Mouse (Mus musculus): ENCODE results near the gene Cd320. TPM values are rescaled to one million over a fixed set of nuclear protein-coding genes. Genes with fewer than 3 reads are reported as not detected.

The Cd320 gene
- 28.3 TPM for polyA plus RNA-seq (2014; fragmentation: Illumina TruSeq; extraction: RNeasy Lipid Tissue Mini Kit (QIAGEN cat#74804); ENCODE audit: low read depth, low replicate concordance)

DNA sequence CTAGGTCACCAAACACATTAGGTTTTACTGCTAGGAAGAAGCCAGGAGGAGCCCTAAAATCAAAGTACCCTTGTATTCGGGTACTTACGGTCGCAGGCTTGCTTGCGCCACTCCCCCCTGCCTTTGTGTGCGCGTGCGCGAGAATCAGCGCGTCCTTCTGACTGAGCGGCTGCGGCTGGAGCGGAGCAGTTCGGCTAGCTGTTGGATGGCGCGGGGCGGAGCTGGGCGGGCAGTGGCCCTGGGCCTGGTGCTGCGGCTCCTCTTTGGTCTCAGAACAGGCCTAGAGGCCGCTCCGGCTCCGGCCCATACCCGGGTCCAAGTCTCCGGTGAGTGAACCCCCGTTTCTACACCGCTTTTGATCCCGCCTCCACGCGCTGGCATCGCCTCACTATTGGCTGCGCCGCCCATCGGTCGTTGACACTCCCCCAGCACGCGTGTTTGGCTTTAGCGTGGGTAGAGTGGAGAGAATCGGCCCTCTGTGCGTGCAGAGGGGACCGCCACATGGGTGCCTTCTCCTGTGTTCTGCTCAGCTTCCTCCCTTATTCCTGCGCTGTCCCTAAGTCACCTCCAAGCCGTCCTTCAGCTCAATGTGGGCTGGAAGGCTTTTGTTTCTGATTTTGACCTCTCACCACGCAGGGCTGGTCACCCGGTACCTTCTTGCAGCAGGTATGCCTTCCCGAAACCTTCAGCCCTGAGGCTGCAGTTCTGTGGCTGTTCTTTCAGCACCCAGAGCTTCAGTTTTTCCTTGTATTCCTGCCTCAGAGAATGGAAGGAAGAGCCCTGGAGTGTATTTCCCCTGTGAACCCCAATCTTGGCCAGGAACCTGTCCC, at the start of gene Cd320:
Gene Cd320, plus strand, starts transcription at position 126 of the 830 bp plus-strand sequence.

GRCm38 (mm10) chr17:33810334-33811141, 32.4 kb upstream of the Cd320 start, which contains the start of gene Kank3:
TSS of gene Kank3 (plus strand) at chr17:33810519.

DNA sequence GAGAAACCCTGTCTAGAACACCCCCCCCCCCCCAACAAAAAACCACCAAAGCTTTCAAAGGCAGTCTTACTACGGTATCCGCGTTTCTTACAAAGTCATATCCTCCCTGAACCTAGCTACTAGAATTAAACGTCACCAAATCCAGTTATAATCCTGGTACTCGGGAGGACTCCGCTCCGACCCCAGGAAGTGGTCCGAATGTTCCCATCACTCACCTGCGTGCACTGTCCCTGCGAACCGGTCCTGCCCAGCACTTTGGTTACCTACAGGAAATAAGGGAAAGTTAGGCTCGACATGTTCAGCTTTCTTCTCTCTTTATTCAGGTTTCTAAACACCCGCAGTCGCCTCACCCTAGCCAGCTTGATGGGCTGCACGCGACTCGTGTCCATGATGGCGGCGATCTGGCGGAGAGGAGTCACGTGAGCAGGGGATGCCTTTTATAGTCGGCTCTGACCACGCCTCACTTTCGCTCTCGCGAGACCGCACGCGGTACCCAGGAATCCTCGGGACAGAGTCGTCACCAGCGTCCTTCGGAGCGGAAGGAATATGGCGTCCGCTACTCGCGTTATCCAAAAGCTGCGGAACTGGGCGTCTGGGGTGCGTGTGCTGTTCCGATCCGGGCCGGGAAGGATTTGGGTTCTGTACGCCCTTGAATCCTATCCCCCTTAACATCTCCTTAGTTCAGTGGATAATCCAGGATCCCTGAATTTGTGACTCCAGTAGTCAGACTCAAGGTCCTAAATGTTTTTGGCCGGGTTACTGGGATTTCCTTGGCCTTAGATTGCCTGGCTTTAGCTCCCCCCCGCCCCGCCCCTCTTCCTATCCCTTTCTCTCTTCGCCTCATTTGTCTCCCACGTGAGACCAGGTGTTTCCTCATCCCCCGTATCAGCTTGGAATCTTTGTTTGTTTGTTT, 18.6 kb upstream of the Cd320 start, which contains the start of the genes Rps28 and Ndufa7:
Gene Rps28, minus strand, starts transcription at position 479 of the 913 bp plus-strand sequence.
Gene Ndufa7, plus strand, starts transcription at position 489 of the 913 bp plus-strand sequence.

GRCm38 (mm10) chr17:33873537-33873936, 30.6 kb downstream of the Cd320 start, which contains the start of gene Gm7029:
TSS of gene Gm7029 (plus strand) at chr17:33873837.

DNA sequence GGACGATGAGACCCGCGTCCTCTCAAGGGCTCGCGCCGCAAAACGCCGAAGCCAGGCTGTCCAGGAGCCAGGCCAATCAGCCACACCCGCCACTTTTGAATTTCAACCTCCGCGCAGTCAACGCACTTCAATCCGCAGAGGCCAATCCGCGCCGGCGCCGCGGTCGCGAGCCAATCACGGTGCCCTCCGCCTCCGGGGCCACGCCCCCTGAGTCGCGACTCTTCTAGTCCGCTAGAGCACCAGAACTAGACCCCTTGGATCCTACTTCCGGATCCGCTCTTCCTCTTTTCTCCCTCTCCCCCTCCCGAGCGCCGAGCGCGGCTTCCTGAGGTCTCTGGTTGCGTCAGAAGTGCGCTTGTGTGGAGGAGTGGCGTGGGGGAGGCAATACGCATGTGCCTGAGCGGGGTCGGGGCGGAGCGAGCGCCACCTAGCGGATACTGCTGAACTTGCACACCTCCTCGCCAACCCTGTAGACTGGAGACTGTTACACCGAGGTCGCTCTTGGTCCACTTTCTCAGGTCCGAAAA, 47.7 kb downstream of the Cd320 start, which contains the start of gene Kifc1:
Gene Kifc1, minus strand, starts transcription at position 129 of the 527 bp plus-strand sequence.

Other genes starting within 250 kb of the Cd320 start
- gene Zfp414, start 214.0 kb upstream of the Cd320 start, polyA plus RNA-seq (2014; fragmentation: Illumina TruSeq; extraction: RNeasy Lipid Tissue Mini Kit (QIAGEN cat#74804); ENCODE audit: low read depth, low replicate concordance), result 12.1 TPM
- 0.52 TPM for gene Pram1, start 205.0 kb upstream of the Cd320 start, polyA plus RNA-seq (2014; fragmentation: Illumina TruSeq; extraction: RNeasy Lipid Tissue Mini Kit (QIAGEN cat#74804); ENCODE audit: low read depth, low replicate concordance)
- gene Hnrnpm, start 156.2 kb upstream of the Cd320 start, polyA plus RNA-seq (2014; fragmentation: Illumina TruSeq; extraction: RNeasy Lipid Tissue Mini Kit (QIAGEN cat#74804); ENCODE audit: low read depth, low replicate concordance), result 102 TPM
- gene March2, start 124.4 kb upstream of the Cd320 start, polyA plus RNA-seq (2014; fragmentation: Illumina TruSeq; extraction: RNeasy Lipid Tissue Mini Kit (QIAGEN cat#74804); ENCODE audit: low read depth, low replicate concordance), result 121 TPM
- 199 TPM for gene Rab11b, start 82.6 kb upstream of the Cd320 start, polyA plus RNA-seq (2014; fragmentation: Illumina TruSeq; extraction: RNeasy Lipid Tissue Mini Kit (QIAGEN cat#74804); ENCODE audit: low read depth, low replicate concordance)
- 10.0 TPM for gene Angptl4, start 61.3 kb upstream of the Cd320 start, polyA plus RNA-seq (2014; fragmentation: Illumina TruSeq; extraction: RNeasy Lipid Tissue Mini Kit (QIAGEN cat#74804); ENCODE audit: low read depth, low replicate concordance)
- 106 TPM for gene Kank3, start 32.6 kb upstream of the Cd320 start, polyA plus RNA-seq (2014; fragmentation: Illumina TruSeq; extraction: RNeasy Lipid Tissue Mini Kit (QIAGEN cat#74804); ENCODE audit: low read depth, low replicate concordance)
- 651 TPM for gene Rps28, start 18.5 kb upstream of the Cd320 start, polyA plus RNA-seq (2014; fragmentation: Illumina TruSeq; extraction: RNeasy Lipid Tissue Mini Kit (QIAGEN cat#74804); ENCODE audit: low read depth, low replicate concordance)
- 757 TPM for gene Ndufa7, start 18.5 kb upstream of the Cd320 start, polyA plus RNA-seq (2014; fragmentation: Illumina TruSeq; extraction: RNeasy Lipid Tissue Mini Kit (QIAGEN cat#74804); ENCODE audit: low read depth, low replicate concordance)
- not detected for gene Gm7029, start 30.7 kb downstream of the Cd320 start, polyA plus RNA-seq (2014; fragmentation: Illumina TruSeq; extraction: RNeasy Lipid Tissue Mini Kit (QIAGEN cat#74804); ENCODE audit: low read depth, low replicate concordance)
- gene Kifc1, start 47.6 kb downstream of the Cd320 start, polyA plus RNA-seq (2014; fragmentation: Illumina TruSeq; extraction: RNeasy Lipid Tissue Mini Kit (QIAGEN cat#74804); ENCODE audit: low read depth, low replicate concordance), result 1.3 TPM
- not detected for gene Platr17, start 62.0 kb downstream of the Cd320 start, polyA plus RNA-seq (2014; fragmentation: Illumina TruSeq; extraction: RNeasy Lipid Tissue Mini Kit (QIAGEN cat#74804); ENCODE audit: low read depth, low replicate concordance)
- gene Daxx, start 66.3 kb downstream of the Cd320 start, polyA plus RNA-seq (2014; fragmentation: Illumina TruSeq; extraction: RNeasy Lipid Tissue Mini Kit (QIAGEN cat#74804); ENCODE audit: low read depth, low replicate concordance), result 18.3 TPM
- gene Tapbp, start 72.8 kb downstream of the Cd320 start, polyA plus RNA-seq (2014; fragmentation: Illumina TruSeq; extraction: RNeasy Lipid Tissue Mini Kit (QIAGEN cat#74804); ENCODE audit: low read depth, low replicate concordance), result 57.6 TPM
- gene Zbtb22, start 72.8 kb downstream of the Cd320 start, polyA plus RNA-seq (2014; fragmentation: Illumina TruSeq; extraction: RNeasy Lipid Tissue Mini Kit (QIAGEN cat#74804); ENCODE audit: low read depth, low replicate concordance), result 16.8 TPM
- gene Rgl2, start 86.5 kb downstream of the Cd320 start, polyA plus RNA-seq (2014; fragmentation: Illumina TruSeq; extraction: RNeasy Lipid Tissue Mini Kit (QIAGEN cat#74804); ENCODE audit: low read depth, low replicate concordance), result 46.9 TPM
- 93.3 TPM for gene Pfdn6, start 97.3 kb downstream of the Cd320 start, polyA plus RNA-seq (2014; fragmentation: Illumina TruSeq; extraction: RNeasy Lipid Tissue Mini Kit (QIAGEN cat#74804); ENCODE audit: low read depth, low replicate concordance)
- 8.0 TPM for gene Wdr46, start 97.6 kb downstream of the Cd320 start, polyA plus RNA-seq (2014; fragmentation: Illumina TruSeq; extraction: RNeasy Lipid Tissue Mini Kit (QIAGEN cat#74804); ENCODE audit: low read depth, low replicate concordance)
- gene B3galt4, start 108.4 kb downstream of the Cd320 start, polyA plus RNA-seq (2014; fragmentation: Illumina TruSeq; extraction: RNeasy Lipid Tissue Mini Kit (QIAGEN cat#74804); ENCODE audit: low read depth, low replicate concordance), result 2.3 TPM
- gene Vps52, start 112.7 kb downstream of the Cd320 start, polyA plus RNA-seq (2014; fragmentation: Illumina TruSeq; extraction: RNeasy Lipid Tissue Mini Kit (QIAGEN cat#74804); ENCODE audit: low read depth, low replicate concordance), result 36.9 TPM
- gene Rps18, start 112.9 kb downstream of the Cd320 start, polyA plus RNA-seq (2014; fragmentation: Illumina TruSeq; extraction: RNeasy Lipid Tissue Mini Kit (QIAGEN cat#74804); ENCODE audit: low read depth, low replicate concordance), result 892 TPM
- 293 TPM for gene H2-K1, start 157.3 kb downstream of the Cd320 start, polyA plus RNA-seq (2014; fragmentation: Illumina TruSeq; extraction: RNeasy Lipid Tissue Mini Kit (QIAGEN cat#74804); ENCODE audit: low read depth, low replicate concordance)
- 25.6 TPM for gene Ring1, start 181.6 kb downstream of the Cd320 start, polyA plus RNA-seq (2014; fragmentation: Illumina TruSeq; extraction: RNeasy Lipid Tissue Mini Kit (QIAGEN cat#74804); ENCODE audit: low read depth, low replicate concordance)
- 140 TPM for gene H2-Ke6, start 185.0 kb downstream of the Cd320 start, polyA plus RNA-seq (2014; fragmentation: Illumina TruSeq; extraction: RNeasy Lipid Tissue Mini Kit (QIAGEN cat#74804); ENCODE audit: low read depth, low replicate concordance)
- gene Slc39a7, start 188.6 kb downstream of the Cd320 start, polyA plus RNA-seq (2014; fragmentation: Illumina TruSeq; extraction: RNeasy Lipid Tissue Mini Kit (QIAGEN cat#74804); ENCODE audit: low read depth, low replicate concordance), result 68.0 TPM
- 42.4 TPM for gene Rxrb, start 188.7 kb downstream of the Cd320 start, polyA plus RNA-seq (2014; fragmentation: Illumina TruSeq; extraction: RNeasy Lipid Tissue Mini Kit (QIAGEN cat#74804); ENCODE audit: low read depth, low replicate concordance)
- gene Col11a2, start 196.3 kb downstream of the Cd320 start, polyA plus RNA-seq (2014; fragmentation: Illumina TruSeq; extraction: RNeasy Lipid Tissue Mini Kit (QIAGEN cat#74804); ENCODE audit: low read depth, low replicate concordance), result 1.5 TPM
- not detected for gene H2-Oa, start 249.2 kb downstream of the Cd320 start, polyA plus RNA-seq (2014; fragmentation: Illumina TruSeq; extraction: RNeasy Lipid Tissue Mini Kit (QIAGEN cat#74804); ENCODE audit: low read depth, low replicate concordance)

All from heart, adult 10 weeks (tissue).